Mouse (Mus musculus) embryo, embryonic 11.5 days (tissue): Measurements from ENCODE around the gene Bcl2.

Experiments
- DNase-seq: peaks from one replicate; pipeline ENCODE4 v3.0.0-alpha.2; 2012; ENCODE audit warnings: low read depth, low spot score

The Bcl2 gene

DNA sequence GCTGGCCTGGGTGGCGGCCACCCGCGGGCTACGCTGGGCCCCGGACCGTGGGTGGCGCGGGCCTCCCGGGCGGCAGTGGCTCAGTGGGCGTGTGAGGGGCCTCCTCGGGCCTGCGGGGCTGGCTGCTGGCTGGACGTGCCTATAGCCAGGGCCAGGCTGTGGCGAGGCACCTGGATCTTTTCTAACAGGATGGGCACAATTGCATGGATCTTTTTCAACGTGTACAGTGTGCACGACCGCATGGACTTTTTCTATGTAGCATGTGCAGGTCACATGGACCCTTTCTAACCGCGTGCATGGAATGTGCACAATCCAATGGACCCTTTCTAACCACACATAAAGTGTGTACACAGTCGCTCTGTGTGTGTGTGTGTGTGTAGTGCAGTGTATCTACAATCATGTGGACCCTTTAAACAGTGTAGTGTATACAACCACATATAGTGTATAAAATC, 482 bp upstream of the Bcl2 start:
- DNase-seq, result no peak

DNA sequence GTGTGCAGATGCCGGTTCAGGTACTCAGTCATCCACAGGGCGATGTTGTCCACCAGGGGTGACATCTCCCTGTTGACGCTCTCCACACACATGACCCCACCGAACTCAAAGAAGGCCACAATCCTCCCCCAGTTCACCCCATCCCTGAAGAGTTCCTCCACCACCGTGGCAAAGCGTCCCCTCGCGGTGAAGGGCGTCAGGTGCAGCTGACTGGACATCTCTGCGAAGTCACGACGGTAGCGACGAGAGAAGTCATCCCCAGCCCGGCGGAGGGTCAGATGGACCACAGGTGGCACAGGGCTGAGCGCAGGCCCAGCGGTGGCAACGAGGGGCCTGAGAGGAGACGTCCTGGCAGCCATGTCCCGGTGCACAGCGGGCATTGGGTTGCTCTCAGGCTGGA, 1.7 kb downstream of the Bcl2 start:
- no peak for DNase-seq

DNA sequence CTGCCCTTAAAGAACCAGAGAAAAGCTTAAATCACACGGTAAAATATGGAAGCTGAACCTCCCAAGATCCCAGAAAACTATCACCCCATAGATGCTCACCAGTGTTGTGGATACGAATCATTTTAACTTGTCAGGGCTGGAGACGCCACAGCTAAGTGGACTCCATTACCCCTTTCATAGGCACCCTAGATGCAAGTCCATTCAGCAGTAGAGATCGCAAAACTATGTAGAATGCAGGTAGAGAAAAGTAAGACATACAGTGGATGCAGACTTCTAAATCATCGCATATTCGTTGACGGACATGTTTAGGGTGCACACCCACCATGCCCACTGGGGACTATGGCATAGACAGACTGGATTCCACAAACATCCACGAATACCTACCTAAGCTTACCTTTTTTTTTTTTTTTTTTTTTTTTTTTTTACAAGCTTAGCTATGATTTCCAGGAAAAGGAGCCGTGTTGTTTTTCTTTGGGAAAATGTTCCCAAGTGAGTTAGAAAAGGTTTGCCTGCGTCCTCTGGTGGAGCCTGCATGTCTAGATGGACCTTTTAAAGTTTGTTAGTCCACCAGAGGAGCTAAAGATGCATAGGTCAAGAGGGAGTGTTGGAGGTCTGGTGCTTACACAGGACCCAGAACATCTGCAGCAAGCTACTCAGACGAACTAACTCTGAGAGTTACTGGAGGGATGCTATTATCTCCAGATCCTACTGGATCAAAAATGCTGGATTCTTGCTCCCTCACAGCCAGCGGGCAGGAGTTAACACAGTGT, 2.5 kb downstream of the Bcl2 start:
- DNase-seq, result no peak

DNA sequence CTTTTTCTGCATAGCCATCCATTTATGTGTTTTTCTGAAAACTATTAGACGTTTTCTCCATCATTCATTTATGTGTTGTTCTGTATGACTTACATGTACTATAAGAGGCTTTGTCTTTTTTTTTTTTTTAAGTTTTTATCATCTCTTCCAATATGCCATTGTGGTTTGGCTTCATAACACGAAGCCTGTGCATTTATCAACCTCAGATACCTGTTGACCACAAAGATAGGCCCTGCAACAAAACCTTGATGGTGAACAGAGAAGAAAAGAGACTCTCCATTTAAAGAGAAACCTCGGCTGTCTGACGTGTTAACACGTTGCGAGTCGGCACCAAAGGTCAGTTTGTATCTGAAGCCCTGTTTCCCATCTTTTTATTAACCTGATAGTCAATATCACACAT, 3.9 kb downstream of the Bcl2 start:
- DNase-seq, result no peak

DNA sequence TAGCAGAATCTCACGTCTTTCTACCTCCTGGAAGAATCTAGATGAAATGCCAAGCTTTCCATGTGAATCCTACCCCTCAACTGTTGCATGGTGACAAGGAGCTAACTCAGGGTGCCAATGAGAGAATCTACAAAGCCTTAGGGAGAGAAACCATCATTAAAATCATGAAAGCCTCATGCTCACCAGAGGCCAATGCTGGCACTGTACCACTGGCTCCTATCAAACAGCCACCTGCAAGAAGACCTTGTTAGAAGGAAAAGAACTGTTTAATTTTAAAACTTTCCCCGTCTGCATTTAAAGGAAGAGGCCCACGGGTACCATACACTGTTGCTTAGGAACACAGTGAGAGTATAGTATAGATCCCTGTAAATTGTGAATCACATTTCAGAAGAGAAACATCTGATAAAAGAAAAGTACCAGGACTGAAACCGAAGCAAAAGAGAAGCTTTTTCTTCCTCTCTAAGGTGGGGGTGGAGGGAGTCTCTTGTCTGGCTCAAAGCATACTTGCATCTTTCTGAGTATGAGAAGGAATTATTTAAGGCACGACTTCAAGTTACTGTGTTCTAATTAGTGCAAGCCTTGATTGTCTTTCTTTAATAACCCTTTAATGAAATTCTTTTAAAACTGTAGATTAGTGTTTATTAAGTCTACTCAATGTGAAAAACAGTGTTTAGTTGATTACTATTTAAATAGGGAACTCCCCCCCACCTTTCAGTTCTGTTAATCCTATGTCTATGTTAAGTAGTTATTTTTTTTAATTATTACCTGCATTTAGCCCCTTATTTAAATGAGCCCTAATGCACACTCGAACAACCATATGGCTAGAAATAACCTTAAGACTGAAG, 6.8 kb downstream of the Bcl2 start:
- DNase-seq, result no peak

DNA sequence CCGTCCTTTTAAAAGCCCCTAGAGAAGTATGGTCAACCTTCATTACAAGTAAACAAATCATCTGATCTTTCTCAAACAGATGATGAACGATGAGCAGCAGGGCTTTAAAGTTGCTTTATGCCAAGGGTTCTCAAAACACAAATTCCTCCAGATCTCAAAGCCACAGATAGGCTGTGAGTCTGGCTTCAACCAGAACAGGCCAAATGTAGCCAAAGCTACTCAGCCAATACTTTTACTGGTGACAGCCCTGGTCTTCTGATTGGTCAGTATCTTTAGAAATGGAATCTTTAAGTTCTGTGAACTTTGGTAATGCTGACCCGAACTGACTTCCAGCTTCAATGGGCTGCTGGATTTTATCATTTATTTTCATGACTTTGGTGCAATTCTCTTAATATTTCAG, 10.9 kb downstream of the Bcl2 start:
- no peak for DNase-seq

DNA sequence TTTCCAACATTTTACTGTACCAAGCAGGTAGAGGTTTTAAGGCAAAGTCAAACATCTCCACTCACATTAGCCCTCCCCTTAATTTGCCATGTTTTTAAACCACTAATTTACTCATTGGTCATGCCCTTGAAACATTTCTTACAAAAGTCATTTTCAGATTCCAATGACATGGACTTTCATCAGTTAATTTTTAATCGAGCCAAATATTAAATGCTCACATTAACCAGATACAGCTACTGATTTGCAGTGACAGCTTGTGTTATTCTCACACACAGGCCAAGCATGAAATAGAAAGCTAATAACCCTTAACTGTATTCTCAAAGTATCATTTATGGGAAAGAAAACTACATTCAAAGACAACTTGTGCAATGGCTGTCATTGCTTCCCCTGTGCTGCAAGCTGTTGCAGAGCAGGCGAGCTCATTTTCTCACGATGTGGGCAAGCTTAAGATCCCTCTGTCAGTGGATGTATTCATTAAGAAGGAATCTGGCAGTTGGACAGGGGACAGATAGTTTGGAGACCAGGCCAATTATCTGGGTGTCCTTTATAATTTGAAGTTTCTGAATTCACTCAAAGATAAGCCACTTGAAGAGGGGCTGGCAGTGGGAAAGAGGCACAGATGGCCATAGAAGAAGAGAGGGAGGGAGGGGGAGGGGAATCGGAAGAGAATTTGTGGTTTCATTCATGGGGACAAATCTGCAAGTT, 11.5 kb downstream of the Bcl2 start:
- DNase-seq, result no peak

DNA sequence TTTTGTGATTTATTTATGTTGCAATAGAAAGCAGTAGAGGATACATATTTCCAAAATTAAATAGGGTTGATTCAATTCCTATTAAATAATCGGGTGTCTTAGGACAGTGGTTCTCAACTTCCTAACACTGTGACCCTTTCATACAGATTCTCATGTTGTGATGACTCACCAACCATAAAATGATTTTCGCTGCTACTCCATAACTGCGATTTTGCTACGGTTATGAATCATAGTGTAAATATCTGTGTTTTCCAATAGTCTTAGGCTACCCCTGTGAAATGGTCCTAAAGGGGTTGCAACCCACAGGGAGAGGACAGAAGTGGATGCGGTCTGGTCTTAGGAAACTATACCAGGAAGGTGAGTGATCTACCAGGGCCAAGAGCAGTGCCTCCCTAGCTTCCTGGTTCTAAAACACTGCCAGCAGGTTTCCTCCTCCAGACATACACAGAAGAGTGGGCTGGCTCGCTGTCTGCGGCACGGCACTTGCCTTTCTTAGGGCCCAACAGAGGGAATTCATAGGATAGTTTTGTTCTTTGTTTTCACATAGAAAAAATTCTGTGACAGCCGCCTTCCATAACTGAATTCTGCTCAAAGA, 13.5 kb downstream of the Bcl2 start:
- DNase-seq, result no peak

DNA sequence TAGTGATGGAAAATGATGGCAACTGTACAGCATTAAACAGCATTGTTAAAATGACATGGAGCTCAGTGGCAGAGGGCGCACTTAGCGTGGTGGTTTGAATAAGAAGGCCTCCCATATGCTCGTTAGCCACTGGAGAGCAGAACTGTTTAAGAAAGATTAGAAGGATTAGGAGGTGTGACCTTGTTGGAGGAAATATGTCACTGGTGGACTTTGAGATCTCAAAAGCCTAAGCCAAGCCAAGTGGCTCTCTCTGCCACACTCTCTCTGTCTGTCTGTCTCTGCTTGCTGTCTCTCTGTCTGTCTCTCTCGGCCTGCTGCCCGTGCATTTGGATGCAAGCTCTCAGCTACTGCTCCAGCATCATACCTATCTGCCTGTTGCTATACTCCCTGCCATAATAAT, 17.6 kb downstream of the Bcl2 start:
- DNase-seq, result no peak

DNA sequence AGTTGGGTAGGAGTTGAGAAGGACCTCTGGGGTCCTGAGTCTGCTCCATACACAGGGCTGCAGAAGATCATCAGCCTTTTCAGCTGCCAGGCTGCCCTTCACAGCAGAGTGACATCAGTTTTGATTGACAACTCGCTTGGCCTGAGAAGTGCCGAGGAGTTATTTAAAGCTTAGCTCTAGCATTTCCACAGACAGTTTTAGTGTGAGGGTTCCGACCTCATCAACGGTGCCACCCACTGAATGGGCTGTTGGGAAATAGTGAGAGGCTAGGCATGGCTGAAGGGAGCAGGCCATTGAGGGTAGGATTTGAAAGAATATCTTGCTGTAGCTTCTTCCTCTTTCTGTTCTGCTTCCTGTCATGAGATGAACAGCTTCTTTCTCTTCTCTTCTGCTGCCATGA, 18.4 kb downstream of the Bcl2 start:
- no peak for DNase-seq

DNA sequence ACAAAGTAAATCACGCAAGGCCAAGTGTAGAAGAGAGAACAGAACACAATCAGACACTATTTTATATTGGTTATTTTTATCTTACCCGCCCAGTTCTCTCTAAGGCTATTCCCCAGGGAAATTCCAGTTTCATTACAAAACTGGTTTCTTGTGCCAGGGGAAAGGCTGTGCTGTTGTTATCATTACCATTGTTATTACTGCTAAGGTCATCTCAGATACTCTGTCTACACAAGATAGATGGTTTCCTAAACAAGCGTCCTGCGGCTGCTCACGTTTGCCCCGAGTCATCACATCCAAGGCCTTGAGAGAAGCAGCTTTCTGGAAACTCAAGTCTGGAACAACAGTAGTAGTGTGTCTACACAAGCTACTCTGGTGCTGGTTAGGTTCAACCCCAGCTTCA, 19.8 kb downstream of the Bcl2 start:
- no peak for DNase-seq

DNA sequence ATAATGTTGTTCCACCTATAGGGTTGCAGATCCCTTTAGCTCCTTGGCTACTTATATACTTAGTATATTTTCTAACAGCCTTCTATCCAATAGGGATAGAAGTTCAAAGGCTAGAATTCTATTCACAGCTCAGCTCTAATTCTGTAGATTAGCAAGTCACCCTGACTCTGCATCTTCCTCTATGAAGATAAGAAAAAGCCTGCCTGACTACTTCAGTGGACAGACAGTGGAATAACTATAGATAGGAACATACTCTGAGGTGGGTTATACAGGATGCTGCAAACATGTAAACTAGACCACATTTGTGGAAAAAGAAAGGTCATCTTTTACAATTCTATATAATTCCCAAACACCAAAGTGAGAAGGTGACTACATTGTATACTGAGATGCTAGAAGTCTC, 21.5 kb downstream of the Bcl2 start:
- DNase-seq, result no peak

DNA sequence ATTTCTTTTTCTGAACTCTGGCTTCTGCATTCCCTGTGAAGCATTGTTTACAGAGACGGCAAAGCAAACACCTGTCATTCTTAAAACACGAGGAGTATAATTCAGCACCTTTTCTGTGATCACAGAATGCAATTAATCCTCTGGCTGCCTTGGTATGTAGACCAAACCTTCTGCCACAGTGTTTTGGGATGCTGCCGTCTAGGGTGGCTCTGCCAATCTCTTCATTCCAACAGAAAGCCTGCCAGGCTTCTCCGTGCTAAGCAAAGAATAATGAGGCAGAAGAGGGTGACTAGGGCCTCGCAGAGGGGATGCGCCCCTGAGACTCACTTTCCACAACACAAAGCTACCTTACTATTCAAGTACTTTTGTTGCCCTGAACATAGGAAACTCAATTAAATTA, 23.2 kb downstream of the Bcl2 start:
- DNase-seq, result no peak

DNA sequence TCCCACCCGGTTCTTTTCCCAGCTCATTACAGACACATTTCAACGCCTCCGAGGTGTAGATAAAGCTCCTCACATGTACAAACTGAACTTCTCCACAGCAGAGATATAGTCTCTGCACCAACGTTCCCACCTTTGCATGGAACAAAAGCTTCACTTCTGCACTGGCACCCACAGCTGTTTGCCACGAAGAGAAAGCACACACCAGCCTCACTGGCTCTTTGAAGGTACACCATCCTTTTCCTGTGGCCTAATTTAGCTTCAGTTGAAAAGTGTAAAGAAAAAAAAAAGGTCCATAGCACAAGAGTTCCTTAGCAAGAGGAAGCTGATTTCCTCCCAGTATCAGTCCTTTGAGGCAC, 25.9 kb downstream of the Bcl2 start:
- DNase-seq, result no peak

DNA sequence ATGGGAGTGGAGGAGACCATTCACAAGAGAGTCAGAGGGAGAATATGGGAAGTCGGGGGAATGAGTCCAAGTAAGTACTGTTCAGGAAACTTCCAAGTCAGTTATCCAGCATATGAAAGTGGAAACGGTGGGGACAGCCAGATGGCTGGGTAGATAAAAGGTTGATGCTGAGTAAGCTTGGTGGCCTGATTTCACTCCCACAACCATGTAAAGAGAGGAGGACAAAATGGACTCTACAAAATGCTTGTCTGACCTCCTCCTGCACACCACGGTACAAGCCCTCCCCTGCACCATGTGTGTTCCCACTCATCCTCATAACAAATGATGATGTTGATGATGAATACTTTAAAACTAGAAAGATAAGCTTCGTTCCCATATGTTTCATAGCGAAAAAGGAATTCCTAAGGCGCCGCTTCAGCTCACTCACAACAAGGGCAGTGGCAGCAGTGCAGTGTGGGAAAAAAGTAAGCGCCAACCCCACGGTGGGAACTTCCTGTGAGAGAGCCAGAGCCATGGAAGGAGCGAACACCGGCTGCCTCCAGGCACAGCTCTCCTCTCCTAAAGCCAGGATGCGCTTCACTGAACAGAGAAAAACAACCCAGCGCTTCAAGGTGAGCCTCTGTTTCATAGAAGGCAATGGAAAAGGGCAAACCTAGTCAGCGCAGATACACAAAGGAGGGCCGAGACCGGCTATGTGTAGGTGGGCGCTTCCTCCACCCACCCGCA, 26.5 kb downstream of the Bcl2 start:
- DNase-seq, result no peak

DNA sequence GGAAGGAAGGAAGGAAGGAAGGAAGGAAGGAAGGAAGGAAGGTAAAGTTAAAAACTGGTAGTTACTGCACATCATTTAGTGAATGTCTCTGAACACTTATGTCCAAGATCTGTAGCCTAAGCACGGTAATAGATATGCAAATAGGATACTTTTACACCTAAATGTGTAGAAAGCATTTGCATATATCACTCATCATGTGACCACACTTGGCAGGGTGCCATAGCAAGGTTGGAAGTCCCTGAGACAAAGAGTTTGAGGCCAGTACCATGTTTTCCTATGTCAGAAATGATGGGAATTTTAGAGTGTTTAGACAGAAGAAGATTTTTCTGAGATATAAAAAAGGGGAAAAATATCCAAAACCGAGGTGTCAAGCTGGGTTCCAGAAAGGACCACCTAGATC, 28.4 kb downstream of the Bcl2 start:
- no peak for DNase-seq

DNA sequence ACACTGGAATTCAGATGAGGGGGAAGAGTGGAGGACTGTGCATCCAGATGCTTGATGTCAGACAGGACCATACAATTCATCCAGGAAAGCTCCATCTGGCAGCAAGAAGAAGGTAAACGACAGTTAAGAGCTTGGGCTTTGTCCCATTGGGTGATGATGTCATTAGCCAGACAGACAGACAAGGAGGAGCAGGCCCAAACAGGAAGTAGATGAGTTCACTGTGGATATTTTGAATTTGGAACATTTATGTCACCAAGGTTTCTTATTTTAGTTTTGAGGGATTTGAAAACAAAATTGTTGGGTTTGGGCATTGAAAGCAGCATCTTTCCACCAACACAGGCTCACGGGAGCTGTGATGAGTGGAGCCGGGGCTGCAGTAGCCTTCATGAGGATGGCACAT, 29.5 kb downstream of the Bcl2 start:
- DNase-seq, result no peak

DNA sequence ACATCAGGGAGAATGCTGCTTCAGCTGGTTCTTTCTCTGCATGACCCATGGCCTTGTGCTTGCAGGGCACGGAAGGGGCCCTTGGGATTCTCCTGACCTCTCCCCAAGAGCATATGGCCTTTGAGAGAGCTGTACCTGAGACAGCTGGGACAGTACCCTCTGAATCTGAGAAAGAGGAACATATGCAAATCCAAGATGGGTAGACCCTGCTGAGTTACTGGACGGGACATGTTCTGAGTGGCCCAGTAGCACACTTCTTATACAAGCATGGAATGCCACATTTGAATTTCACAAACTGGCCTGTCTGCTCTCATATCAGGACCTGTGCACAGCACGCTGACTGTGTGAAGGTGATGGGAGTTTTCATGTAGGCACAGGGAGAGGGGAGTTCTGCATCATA, 31.2 kb downstream of the Bcl2 start:
- DNase-seq, result no peak

DNA sequence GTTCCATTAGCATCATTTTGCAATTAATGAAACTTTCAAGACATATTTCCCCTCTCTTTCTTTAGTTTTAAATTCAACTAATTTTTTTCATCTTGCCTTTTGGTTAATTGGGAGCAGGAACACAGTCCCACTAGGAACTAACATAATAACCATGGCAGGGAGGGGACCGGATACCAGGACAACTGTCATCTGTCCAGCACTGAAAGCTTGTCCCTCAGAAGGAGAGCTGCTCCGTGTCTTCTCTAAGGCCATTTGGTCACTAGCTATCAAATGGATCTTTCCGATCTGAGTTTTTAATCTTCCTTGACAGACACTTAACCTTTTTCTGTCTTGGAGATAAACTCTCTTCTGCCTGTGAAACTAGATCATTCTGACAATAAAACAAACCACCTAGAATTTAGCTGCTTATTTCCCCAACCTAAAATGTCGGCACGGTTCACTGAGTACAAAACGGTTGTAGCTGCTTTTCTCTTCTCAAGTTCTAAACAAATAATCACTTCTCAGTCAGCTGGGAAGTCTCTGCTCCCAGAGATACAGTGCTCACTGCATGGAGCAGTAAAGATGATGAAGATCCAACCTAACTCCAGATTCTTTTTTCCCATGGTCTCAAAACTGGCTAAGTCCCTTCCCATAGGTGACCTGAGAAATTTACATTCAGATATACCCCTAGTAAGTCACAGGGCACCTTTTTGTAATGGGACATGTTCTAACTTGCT, 34.1 kb downstream of the Bcl2 start:
- no peak for DNase-seq

DNA sequence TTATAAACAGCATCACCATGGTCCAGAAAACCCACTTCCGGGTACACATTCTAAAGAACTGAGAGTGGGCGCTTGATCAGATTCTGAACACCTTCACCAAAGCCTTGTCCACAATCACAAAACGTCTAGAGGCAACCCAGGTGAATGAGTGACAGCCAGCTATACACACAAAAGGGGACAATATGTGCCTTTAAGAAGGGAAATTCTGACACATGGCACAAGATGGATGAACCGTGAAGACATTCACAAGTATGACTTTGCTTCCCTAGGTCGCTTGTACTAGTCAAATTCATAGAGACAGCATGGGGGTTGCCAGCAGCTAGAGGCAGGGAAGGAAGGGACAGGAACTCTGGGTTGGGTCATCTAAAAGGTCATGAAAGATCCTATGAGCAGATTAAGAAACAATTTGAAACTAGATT, 36.0 kb downstream of the Bcl2 start:
- no peak for DNase-seq
